In the genomic region with DNA sequence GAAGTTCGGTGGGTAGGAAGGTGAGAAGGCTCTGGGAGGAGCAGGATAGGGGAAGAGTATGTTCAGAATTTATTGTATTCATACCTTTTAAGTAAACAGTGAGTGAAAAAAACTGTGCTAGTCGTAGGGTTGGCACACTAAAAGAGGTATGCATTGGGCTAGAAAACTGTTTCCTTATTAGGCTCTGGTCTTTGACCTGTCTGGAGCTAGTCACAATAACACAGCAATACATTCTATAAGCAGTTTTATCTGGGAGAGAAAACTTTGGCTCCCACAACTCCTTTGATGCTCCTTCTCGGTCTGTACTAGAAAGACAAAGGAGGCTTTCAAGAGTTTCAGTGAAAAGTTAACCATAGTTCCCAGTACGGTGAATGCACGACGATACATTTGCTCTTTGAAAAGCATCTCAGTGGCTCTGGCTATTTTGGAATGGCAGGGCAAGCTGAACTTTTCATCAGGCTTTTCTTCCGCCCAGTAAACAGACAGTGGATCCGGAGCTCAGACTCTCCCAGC, we compare ENCODE assay signal across 8 mouse cellular contexts. TPM values are rescaled to one million over a fixed set of nuclear protein-coding genes. Genes with fewer than 3 reads are reported as not detected.
DNase-seq lines count a peak whose midpoint lies in the region; ATAC-seq and TF ChIP-seq lines count a peak whose summit lies in the region.

No protein-coding gene starts in this region.

- peak overlapping the region; percentile 66 for H3K4me3 ChIP-seq in heart, embryonic 13.5 days
- H3K4me3 ChIP-seq in ES-Bruce4 (ENCODE audit: low read depth, low read length), result peak overlapping the region; percentile 72
- H3K4me3 ChIP-seq in forebrain, embryonic 15.5 days, result peak overlapping the region; percentile 58
- peak overlapping the region; percentile 66 for H3K4me3 ChIP-seq in liver, postnatal 0 days (ENCODE audit: low read depth, low read length)

- no peak for TF ChIP-seq CTCF in ES-Bruce4 (IDR thresholded peaks at IDR 0.05; ENCODE audit: low read depth, low read length)
- no peak for TF ChIP-seq CTCF in liver, postnatal 0 days (IDR thresholded peaks at IDR 0.05; ENCODE audit: low read depth)

- no peak for ATAC-seq in heart, embryonic 13.5 days (ENCODE audit: extremely low read depth, insufficient number of reproducible peaks, low FRiP score, low TSS enrichment)
- peak; percentile 17; the same call in 1 of the 2 replicates for ATAC-seq in forebrain, embryonic 15.5 days (replicated peaks)
- ATAC-seq in liver, postnatal 0 days, result peak; percentile 9; the same call in 1 of the 2 replicates

- H3K27me3 ChIP-seq in heart, embryonic 13.5 days (replicated peaks), result no peaks in the 10 kb centered on the region; the same call in 1 of the 2 replicates
- no peaks in the 10 kb centered on the region for H3K27me3 ChIP-seq in ES-Bruce4 (ENCODE audit: control insufficient read depth, insufficient read depth, low read length, poor library complexity, severe bottlenecking)
- no peaks in the 10 kb centered on the region for H3K27me3 ChIP-seq in forebrain, embryonic 15.5 days
- no peaks in the 10 kb centered on the region for H3K27me3 ChIP-seq in liver, postnatal 0 days (ENCODE audit: insufficient read depth, low read length)

- 13% methylated on average over 8 of the region's 8 CpGs for WGBS in heart, embryonic 13.5 days
- WGBS in forebrain, embryonic 15.5 days, result 18% methylated on average over 8 of the region's 8 CpGs
- 21% methylated on average over 8 of the region's 8 CpGs for WGBS in liver, postnatal 0 days (ENCODE audit: insufficient replicate concordance)

- H3K9me3 ChIP-seq in heart, embryonic 13.5 days, result no peaks in the 10 kb centered on the region
- no peaks in the 10 kb centered on the region for H3K9me3 ChIP-seq in ES-Bruce4 (replicated peaks; ENCODE audit: control insufficient read depth, insufficient read depth, low read length, poor library complexity, severe bottlenecking)
- no peaks in the 10 kb centered on the region for H3K9me3 ChIP-seq in forebrain, embryonic 15.5 days
- no peaks in the 10 kb centered on the region for H3K9me3 ChIP-seq in liver, postnatal 0 days (ENCODE audit: low read length)

- H3K4me2 ChIP-seq in heart, embryonic 13.5 days, result peak overlapping the region; percentile 69
- peak overlapping the region; percentile 44 for H3K4me2 ChIP-seq in forebrain, embryonic 15.5 days (replicated peaks)
- peak overlapping the region; percentile 69 for H3K4me2 ChIP-seq in liver, postnatal 0 days (ENCODE audit: low read depth, low read length)

- DNase-seq in heart, postnatal 4 days, result no peak
- DNase-seq in liver, postnatal 0 days, result no peak
- no peak for DNase-seq in adrenal gland, adult 8-10 months
- no peak for DNase-seq in frontal cortex, postnatal 36 days (ENCODE audit: low spot score in 2 of 2)
- DNase-seq in left cerebral cortex, postnatal 36 days (ENCODE audit: low spot score in 2 of 2), result no peak

- no peaks in the 10 kb centered on the region for H3K36me3 ChIP-seq in heart, embryonic 13.5 days
- no peaks in the 10 kb centered on the region for H3K36me3 ChIP-seq in ES-Bruce4 (ENCODE audit: control insufficient read depth, insufficient read depth, low read length, poor library complexity, severe bottlenecking)
- H3K36me3 ChIP-seq in forebrain, embryonic 15.5 days, result no peaks in the 10 kb centered on the region
- H3K36me3 ChIP-seq in liver, postnatal 0 days (replicated peaks; ENCODE audit: insufficient read depth, low read length), result no peaks in the 10 kb centered on the region

- TF ChIP-seq POLR2A in ES-Bruce4 (IDR thresholded peaks at IDR 0.05; ENCODE audit: insufficient read depth, low read length), result no peak

- H3K4me1 ChIP-seq in heart, embryonic 13.5 days, result no peaks in the 10 kb centered on the region; the same call in 1 of the 2 replicates
- H3K4me1 ChIP-seq in ES-Bruce4 (ENCODE audit: control insufficient read depth, insufficient read depth, low read length), result no peaks in the 10 kb centered on the region
- no peaks in the 10 kb centered on the region for H3K4me1 ChIP-seq in forebrain, embryonic 15.5 days
- 0 out of 2 replicates have a peak, but pooled peaks cover 3% of the 10 kb centered on the region for H3K4me1 ChIP-seq in liver, postnatal 0 days (ENCODE audit: insufficient read depth)

- H3K9ac ChIP-seq in heart, embryonic 13.5 days, result peak overlapping the region; percentile 81
- H3K9ac ChIP-seq in ES-Bruce4 (ENCODE audit: low read depth, poor library complexity, severe bottlenecking), result peak overlapping the region; percentile 82
- peak overlapping the region; percentile 36; the same call in 1 of the 2 replicates for H3K9ac ChIP-seq in forebrain, embryonic 15.5 days (replicated peaks)
- peak overlapping the region; percentile 82 for H3K9ac ChIP-seq in liver, postnatal 0 days (replicated peaks)

- intact Hi-C loops in left cerebral cortex, postnatal 36 days (cut with DNase I), result no loop called here

- TF ChIP-seq EP300 in ES-Bruce4 (IDR thresholded peaks at IDR 0.05; ENCODE audit: insufficient read depth, low read depth, low read length), result no peak
- TF ChIP-seq EP300 in liver, postnatal 0 days (IDR thresholded peaks at IDR 0.05; ENCODE audit: low read depth), result no peak

- H3K27ac ChIP-seq in heart, embryonic 13.5 days (replicated peaks), result peak overlapping the region; percentile 59
- peak overlapping the region; percentile 36; the same call in 1 of the 2 replicates for H3K27ac ChIP-seq in ES-Bruce4 (ENCODE audit: insufficient read depth, low read length)
- peak overlapping the region; percentile 12; the same call in 1 of the 2 replicates for H3K27ac ChIP-seq in forebrain, embryonic 15.5 days (replicated peaks)
- peak overlapping the region; percentile 82 for H3K27ac ChIP-seq in liver, postnatal 0 days (ENCODE audit: low read depth)

RNA-seq across cellular contexts. Expression of gene Xk, which starts 0.6 kb away (rescaled TPM):
- 3.4 and 3.7 TPM in 2 replicates for polyA plus RNA-seq in heart, embryonic 13.5 days (2015; fragmentation: Nextera tagmentation; extraction: Ambion mirVana)
- 1 to 10 TPM; 4.6 to 4.9 TPM for total RNA-seq in heart, postnatal 4 days (2021)
- 7.0 and 7.4 TPM in 2 replicates for polyA plus RNA-seq in ES-Bruce4 (2011; ENCODE audit: insufficient read depth, insufficient read length, low read depth, missing spikeins)
- 3.2 and 3.7 TPM in 2 replicates for polyA plus RNA-seq in forebrain, embryonic 15.5 days (2015; fragmentation: Nextera tagmentation; extraction: Ambion mirVana)
- 4.8 and 5.9 TPM in 2 replicates for polyA plus RNA-seq in liver, postnatal 0 days (2015; fragmentation: Nextera tagmentation; extraction: Ambion mirVana)
- 1 to 10 TPM; 2.5 to 2.7 (median 2.5) TPM for total RNA-seq in adrenal gland, adult 8-10 months (2022)
- total RNA-seq in left cerebral cortex, postnatal 36 days (2021), result 10 to 100 TPM; 13.2 to 15.7 TPM

RNA-seq across cellular contexts. Expression of gene H2al1m, which starts 11.6 kb away (rescaled TPM):
- polyA plus RNA-seq in heart, embryonic 13.5 days (2015; fragmentation: Nextera tagmentation; extraction: Ambion mirVana), result 0.31 and 0.91 TPM in 2 replicates
- 1 to 10 TPM in 1 of 2 experiments, under 1 TPM in 1; 0.76 to 1.1 TPM for total RNA-seq in heart, postnatal 4 days (2021)
- not detected in 2 replicates for polyA plus RNA-seq in ES-Bruce4 (2011; ENCODE audit: insufficient read depth, insufficient read length, low read depth, missing spikeins)
- 0.36 TPM in 1 of 2 replicates, not detected in the other for polyA plus RNA-seq in forebrain, embryonic 15.5 days (2015; fragmentation: Nextera tagmentation; extraction: Ambion mirVana)
- polyA plus RNA-seq in liver, postnatal 0 days (2015; fragmentation: Nextera tagmentation; extraction: Ambion mirVana), result 0.44 and 0.74 TPM in 2 replicates
- total RNA-seq in adrenal gland, adult 8-10 months (2022), result not detected
- not detected for total RNA-seq in left cerebral cortex, postnatal 36 days (2021)

RNA-seq across cellular contexts. Expression of gene Gm14862, which starts 15.3 kb away (rescaled TPM):
- 0.47 TPM in 1 of 2 replicates, not detected in the other for polyA plus RNA-seq in heart, embryonic 13.5 days (2015; fragmentation: Nextera tagmentation; extraction: Ambion mirVana)
- not detected for total RNA-seq in heart, postnatal 4 days (2021)
- polyA plus RNA-seq in ES-Bruce4 (2011; ENCODE audit: insufficient read depth, insufficient read length, low read depth, missing spikeins), result not detected in 2 replicates
- polyA plus RNA-seq in forebrain, embryonic 15.5 days (2015; fragmentation: Nextera tagmentation; extraction: Ambion mirVana), result 0.26 TPM in 1 of 2 replicates, not detected in the other
- 1.4 and 1.9 TPM in 2 replicates for polyA plus RNA-seq in liver, postnatal 0 days (2015; fragmentation: Nextera tagmentation; extraction: Ambion mirVana)
- total RNA-seq in adrenal gland, adult 8-10 months (2022), result not detected
- total RNA-seq in left cerebral cortex, postnatal 36 days (2021), result not detected

Comparison
In these comparisons a context has a peak if more than half of its experiments do, and no peak if none do; other contexts are left out.
1. H3K27ac ChIP-seq: peak in every context shown above with its lines; median percentile 82 in liver, postnatal 0 days; 59 in heart, embryonic 13.5 days; 36 in ES-Bruce4; 12 in forebrain, embryonic 15.5 days.